Mouse (Mus musculus) liver, embryonic 15.5 days (tissue): ENCODE data around the gene Limk1. TPM values are rescaled to one million over a fixed set of nuclear protein-coding genes. Genes with fewer than 3 reads are reported as not detected.

Experiments
- ATAC-seq: fragments of 200-750 bp; cut with Nextera tagmentation; 2 replicates; pipeline ENCODE4 v1.8.0; 2017; ENCODE audit warnings: moderate number of reproducible peaks, mild to moderate bottlenecking, moderate library complexity; ENCODE audit not compliant: insufficient read depth
- H3K27ac ChIP-seq: fragments of 300-500 bp; sonication (generic); replicated peaks from 2 replicates; pipeline ENCODE4 v1.5.1; 2015; ENCODE audit warnings: mild to moderate bottlenecking, inconsistent platforms
- H3K27me3 ChIP-seq: fragments of 300-500 bp; sonication (generic); 2 replicates; pipeline ENCODE4 v1.6.1; 2015; ENCODE audit warnings: mild to moderate bottlenecking, inconsistent platforms
- H3K36me3 ChIP-seq: fragments of 300-500 bp; sonication (generic); replicated peaks from 2 replicates; pipeline ENCODE4 v1.6.1; 2015; ENCODE audit warnings: moderate library complexity, mild to moderate bottlenecking, inconsistent platforms
- H3K4me1 ChIP-seq: fragments of 300-500 bp; sonication (generic); replicated peaks from 2 replicates; pipeline ENCODE4 v1.6.1; 2015; ENCODE audit warnings: inconsistent platforms
- H3K4me2 ChIP-seq: fragments of 300-500 bp; sonication (generic); 2 replicates; pipeline ENCODE4 v1.6.1; 2015; ENCODE audit warnings: moderate library complexity, mild to moderate bottlenecking, inconsistent platforms
- H3K4me3 ChIP-seq: fragments of 300-500 bp; sonication (generic); replicated peaks from 2 replicates; pipeline ENCODE4 v1.5.1; 2015; ENCODE audit warnings: mild to moderate bottlenecking, inconsistent platforms
- H3K9ac ChIP-seq: fragments of 300-500 bp; sonication (generic); 2 replicates; pipeline ENCODE4 v1.6.1; 2015; ENCODE audit warnings: moderate library complexity, mild to moderate bottlenecking, inconsistent platforms
- H3K9me3 ChIP-seq: fragments of 300-500 bp; sonication (generic); replicated peaks from 2 replicates; pipeline ENCODE4 v1.6.1; 2016; ENCODE audit warnings: inconsistent platforms
- WGBS: fragments of 180-500 bp; shearing (Covaris S2); methylation state at CpG from one replicate; pipeline ENCODE4 v1.1.7; 2015; ENCODE audit warnings: mixed read lengths; ENCODE audit not compliant: insufficient replicate concordance; 5-methylcytosine and 5-hydroxymethylcytosine counted together
- polyA plus RNA-seq: library from polyadenylated mRNA; unstranded; fragments of >200 nt; fragmentation: Nextera tagmentation; extraction: Ambion mirVana; gene quantifications from 2 replicates; pipeline ENCODE4 v1.2.1, GENCODE M21; 2015

Limk1 gene
- polyA plus RNA-seq, 1 experiment from 2014 or later = 0.81 TPM

DNA sequence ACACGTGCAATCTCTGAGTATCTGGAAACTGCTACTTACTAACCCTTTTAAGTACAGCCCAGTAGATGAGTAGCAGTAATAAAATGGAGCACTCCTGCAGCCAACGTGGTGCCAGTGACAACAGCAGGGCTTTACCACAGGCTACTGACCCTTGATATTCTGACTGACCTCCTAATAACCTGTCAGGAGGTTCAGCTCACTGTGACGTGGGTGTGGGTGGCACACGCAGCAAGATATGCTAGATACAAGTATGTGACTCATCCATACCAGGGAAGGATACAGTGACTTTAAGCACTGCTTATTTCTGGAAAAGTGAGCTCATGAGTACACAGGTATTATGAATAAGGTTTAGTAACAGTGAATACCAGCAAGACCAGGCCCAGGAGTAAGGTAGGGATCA, 58.9 kb downstream of the Limk1 start:
- Histone ChIP-seq H3K36me3 (peaks cover 93% of the 10 kb centered on the region), H3K27me3 (no peaks in the 10 kb centered on the region), H3K9ac (no peak overlapping the region), H3K27ac (no peak overlapping the region), H3K9me3 (no peaks in the 10 kb centered on the region), H3K4me2 (no peak overlapping the region), H3K4me1 (0 out of 2 replicates have a peak, but pooled peaks cover 26% of the 10 kb centered on the region), H3K4me3 (no peak overlapping the region)
- no peak for ATAC-seq
- WGBS = 61% methylated on average over 4 of the region's 4 CpGs

DNA sequence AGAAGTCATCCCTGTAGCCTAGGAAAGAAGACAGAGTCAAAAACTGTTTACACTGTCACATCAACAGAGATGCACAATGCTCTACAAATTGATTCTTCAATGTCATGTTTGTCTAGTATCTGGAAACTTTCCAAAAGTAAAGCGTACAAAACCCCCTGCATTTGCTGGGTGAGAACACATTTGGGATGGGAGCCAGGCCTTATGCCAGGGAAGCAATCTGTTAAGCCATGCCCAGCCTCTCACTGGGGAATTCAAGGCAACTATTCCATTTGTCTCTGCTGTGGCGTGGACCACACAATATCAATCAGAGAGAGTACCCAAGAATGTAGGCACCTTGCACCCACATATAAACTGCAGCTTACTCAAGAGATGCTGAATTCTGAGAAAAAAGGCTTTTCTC, 66.3 kb downstream of the Limk1 start:
- WGBS = 79% methylated on average over 2 of the region's 2 CpGs
- H3K4me2 ChIP-seq = no peak overlapping the region

DNA sequence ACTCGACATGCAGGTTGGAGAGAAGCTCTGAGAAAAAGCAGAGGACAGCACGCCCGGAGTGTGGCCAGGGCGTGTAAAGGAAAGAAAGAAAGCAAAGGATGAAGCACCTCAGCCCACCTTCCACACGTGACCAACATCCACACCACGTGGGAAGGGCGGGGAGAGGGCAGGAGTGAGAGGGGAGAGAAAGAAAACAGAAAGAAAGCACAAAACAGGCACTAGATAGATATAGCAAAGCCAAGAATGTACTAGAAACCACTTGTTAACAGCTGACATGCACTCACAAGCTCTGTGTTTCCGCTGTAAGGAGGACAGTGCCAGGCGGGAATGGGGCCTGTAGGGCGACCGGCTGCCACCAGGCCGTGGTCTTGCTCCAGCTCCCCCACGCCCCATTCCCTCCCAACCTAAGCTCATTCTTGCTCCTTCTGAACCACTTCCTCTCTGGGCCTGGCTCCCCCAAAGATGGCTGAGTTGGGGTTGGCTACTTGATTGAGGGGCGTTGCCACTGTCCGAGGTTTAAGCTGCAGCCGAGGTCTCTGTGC, 67.2 kb downstream of the Limk1 start:
- WGBS = 87% methylated on average over 16 of the region's 16 CpGs
- Histone ChIP-seq H3K36me3 (peaks cover 96% of the 10 kb centered on the region), H3K9me3 (no peaks in the 10 kb centered on the region), H3K4me3 (no peak overlapping the region), H3K4me1 (no peaks in the 10 kb centered on the region), H3K27me3 (no peaks in the 10 kb centered on the region), H3K4me2 (no peak overlapping the region), H3K27ac (no peak overlapping the region), H3K9ac (no peak overlapping the region)
- no peak for ATAC-seq

More for the DNA sequence above, 66.3 kb downstream of the Limk1 start:
- Histone ChIP-seq H3K9ac (no peak overlapping the region), H3K9me3 (no peaks in the 10 kb centered on the region), H3K27me3 (no peaks in the 10 kb centered on the region), H3K4me3 (no peak overlapping the region), H3K27ac (no peak overlapping the region), H3K4me1 (no peaks in the 10 kb centered on the region), H3K36me3 (peaks cover 100% of the 10 kb centered on the region)
- no peak for ATAC-seq

DNA sequence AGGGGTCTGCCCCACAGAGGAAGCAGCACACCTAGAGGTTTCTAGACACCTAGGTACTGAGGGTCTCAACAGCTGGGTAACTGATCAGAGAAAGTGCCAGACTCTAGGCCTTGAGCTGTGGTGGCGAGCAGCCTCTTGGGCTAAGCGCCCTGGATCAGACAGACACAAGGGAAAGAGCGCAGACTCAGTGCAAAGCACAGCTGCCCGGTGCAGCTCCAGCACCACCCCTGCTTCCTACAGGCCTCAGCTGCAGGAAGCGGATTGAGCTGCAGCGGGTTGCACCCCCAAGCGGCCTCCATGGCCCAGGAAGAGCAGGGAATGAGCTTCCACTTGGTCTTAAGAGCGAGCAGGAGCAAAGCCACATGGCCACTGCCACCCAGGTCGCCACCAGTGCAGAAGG, 67.9 kb downstream of the Limk1 start:
- Histone ChIP-seq H3K4me1 (peaks cover 3% of the 10 kb centered on the region; the same call in 1 of the 2 replicates), H3K4me3 (no peak overlapping the region), H3K27ac (no peak overlapping the region), H3K9ac (no peak overlapping the region), H3K36me3 (peaks cover 92% of the 10 kb centered on the region), H3K27me3 (no peaks in the 10 kb centered on the region), H3K4me2 (no peak overlapping the region), H3K9me3 (no peaks in the 10 kb centered on the region)
- 92% methylated on average over 9 of the region's 9 CpGs for WGBS
- ATAC-seq = no peak

DNA sequence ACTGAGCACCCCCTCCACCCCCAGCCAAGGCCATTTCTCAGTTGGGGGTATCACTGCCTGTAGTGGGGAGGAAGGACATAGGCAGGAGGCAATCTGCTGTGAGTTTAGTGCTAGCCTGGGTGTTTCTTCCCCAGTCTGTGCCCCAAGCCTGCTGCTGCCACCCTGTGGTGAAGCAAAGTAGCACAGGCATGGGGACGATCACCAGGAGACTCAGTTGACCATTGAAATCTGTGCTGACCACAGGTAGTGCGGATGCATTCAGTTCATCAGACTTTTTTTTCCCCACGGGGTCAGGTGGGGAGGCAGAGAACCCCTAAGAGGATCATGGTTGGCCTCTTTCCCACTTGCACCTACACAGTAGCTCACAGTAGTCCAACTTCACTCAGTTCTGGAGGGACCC, 71.3 kb downstream of the Limk1 start:
- H3K27ac ChIP-seq = no peak overlapping the region
- no peak overlapping the region for H3K9ac ChIP-seq
- no peak overlapping the region for H3K4me2 ChIP-seq
- H3K4me1 ChIP-seq = peaks cover 8% of the 10 kb centered on the region
- H3K27me3 ChIP-seq = no peaks in the 10 kb centered on the region
- peaks cover 58% of the 10 kb centered on the region for H3K36me3 ChIP-seq
- no peaks in the 10 kb centered on the region for H3K9me3 ChIP-seq
- 23% methylated on average over 3 of the region's 3 CpGs for WGBS
- 0 out of 2 replicates have a peak, but pooled peaks have one; percentile 16 for ATAC-seq
- H3K4me3 ChIP-seq = no peak overlapping the region

DNA sequence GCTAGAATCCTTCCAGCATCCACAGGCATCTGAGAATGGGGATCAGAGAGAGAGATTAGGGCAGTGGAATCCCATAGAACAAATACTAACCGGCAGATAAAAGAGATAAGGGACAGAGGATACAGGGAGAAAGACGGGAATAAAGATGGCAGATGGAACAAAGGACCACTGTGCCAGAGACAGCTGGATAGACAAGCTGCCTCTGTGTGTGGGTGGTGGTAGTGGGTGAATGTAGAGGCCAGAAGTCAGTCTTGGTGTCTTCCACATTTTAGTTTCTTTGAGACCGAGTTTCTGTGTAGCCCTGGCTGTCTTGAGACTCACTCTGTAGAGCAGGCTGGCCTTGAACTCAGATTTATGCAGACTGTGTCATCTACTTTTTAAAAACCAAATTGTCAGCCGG, 72.6 kb downstream of the Limk1 start:
- Histone ChIP-seq H3K9ac (no peak overlapping the region), H3K4me1 (peaks cover 8% of the 10 kb centered on the region), H3K27ac (no peak overlapping the region), H3K4me3 (no peak overlapping the region), H3K36me3 (peaks cover 46% of the 10 kb centered on the region), H3K27me3 (no peaks in the 10 kb centered on the region), H3K4me2 (no peak overlapping the region), H3K9me3 (no peaks in the 10 kb centered on the region)
- no peak for ATAC-seq
- WGBS = 65% methylated on average over 4 of the region's 4 CpGs

DNA sequence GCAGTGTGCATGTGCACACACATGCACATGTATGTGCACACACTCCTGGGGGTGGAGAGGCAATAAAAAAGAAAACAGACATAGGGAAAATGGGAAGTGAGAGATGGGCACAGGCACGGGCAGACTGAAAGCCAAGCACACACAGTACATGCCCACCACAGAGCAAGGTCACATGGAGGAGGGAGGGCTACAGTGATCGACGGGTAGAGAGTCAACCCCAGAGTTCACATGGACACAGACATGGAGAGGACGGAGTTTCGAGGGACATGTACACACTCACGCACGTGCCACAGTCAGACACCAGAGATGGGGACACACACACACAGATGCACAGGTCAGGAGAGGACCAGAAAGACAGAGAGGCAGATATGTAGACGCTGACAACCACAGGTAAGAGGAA, 73.0 kb downstream of the Limk1 start:
- WGBS = 71% methylated on average over 8 of the region's 8 CpGs
- ATAC-seq = no peak
- no peak overlapping the region for H3K4me3 ChIP-seq
- no peak overlapping the region for H3K4me2 ChIP-seq
- H3K9ac ChIP-seq = no peak overlapping the region
- H3K4me1 ChIP-seq = peaks cover 8% of the 10 kb centered on the region
- no peak overlapping the region for H3K27ac ChIP-seq
- H3K36me3 ChIP-seq = peaks cover 42% of the 10 kb centered on the region
- no peaks in the 10 kb centered on the region for H3K27me3 ChIP-seq
- no peaks in the 10 kb centered on the region for H3K9me3 ChIP-seq

DNA sequence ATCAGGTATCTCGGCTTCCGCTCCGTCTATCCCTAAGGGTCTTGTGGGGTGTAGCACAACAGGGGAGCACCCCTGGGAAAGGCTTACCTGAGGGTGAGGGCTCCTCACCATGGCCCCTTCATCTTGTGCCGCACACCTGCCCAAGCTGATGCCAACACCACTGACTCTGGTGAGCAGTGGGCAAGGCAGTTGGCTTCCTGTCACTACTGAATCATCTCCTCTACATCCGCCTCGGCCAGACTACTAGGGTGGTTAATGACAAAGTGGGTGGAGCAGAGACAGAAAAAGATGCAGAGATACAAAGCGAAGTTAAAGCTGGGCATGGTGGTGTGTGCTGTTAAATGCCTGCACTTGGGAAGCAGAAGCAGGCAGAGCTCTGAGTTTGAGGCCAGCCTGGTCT, 73.6 kb downstream of the Limk1 start, which contains the start of gene Lat2:
Gene Lat2 (minus strand): TSS at position 224 of the 400 bp plus-strand sequence.
- Histone ChIP-seq H3K9ac (no peak within 1 kb of the TSS), H3K27me3 (no peaks in the 10 kb centered on the region), H3K27ac (no peak within 1 kb of the TSS), H3K9me3 (no peaks in the 10 kb centered on the region), H3K4me2 (no peak within 1 kb of the TSS), H3K4me1 (peaks cover 8% of the 10 kb centered on the region), H3K36me3 (peaks cover 36% of the 10 kb centered on the region), H3K4me3 (no peak within 1 kb of the TSS)
- no peak for ATAC-seq
- 59% methylated on average over 7 of the region's 7 CpGs for WGBS

DNA sequence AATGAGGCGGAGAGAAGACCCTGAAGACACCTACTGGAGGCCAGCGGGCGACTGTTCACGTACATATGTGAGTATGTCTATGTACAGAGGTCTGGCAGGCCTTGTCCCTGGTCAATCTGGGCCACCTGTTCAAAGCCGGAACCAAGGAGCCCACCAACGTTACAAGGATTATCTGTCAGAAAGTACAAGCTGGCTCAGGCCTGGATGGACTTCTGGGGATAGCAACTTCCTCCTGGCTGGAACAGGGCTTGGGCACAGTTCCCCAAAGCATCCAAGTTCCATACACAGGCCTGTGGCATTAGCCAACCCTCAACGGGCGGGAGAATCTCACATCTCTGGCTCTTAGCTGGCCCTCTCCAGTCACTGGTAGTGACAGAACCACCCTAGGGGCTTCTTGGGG, 74.1 kb downstream of the Limk1 start:
- no peak overlapping the region for H3K27ac ChIP-seq
- no peak overlapping the region for H3K4me3 ChIP-seq
- H3K36me3 ChIP-seq = peaks cover 31% of the 10 kb centered on the region
- peaks cover 8% of the 10 kb centered on the region for H3K4me1 ChIP-seq
- no peak overlapping the region for H3K9ac ChIP-seq
- H3K9me3 ChIP-seq = no peaks in the 10 kb centered on the region
- 73% methylated on average over 8 of the region's 8 CpGs for WGBS
- ATAC-seq = no peak
- H3K4me2 ChIP-seq = no peak overlapping the region
- H3K27me3 ChIP-seq = no peaks in the 10 kb centered on the region

DNA sequence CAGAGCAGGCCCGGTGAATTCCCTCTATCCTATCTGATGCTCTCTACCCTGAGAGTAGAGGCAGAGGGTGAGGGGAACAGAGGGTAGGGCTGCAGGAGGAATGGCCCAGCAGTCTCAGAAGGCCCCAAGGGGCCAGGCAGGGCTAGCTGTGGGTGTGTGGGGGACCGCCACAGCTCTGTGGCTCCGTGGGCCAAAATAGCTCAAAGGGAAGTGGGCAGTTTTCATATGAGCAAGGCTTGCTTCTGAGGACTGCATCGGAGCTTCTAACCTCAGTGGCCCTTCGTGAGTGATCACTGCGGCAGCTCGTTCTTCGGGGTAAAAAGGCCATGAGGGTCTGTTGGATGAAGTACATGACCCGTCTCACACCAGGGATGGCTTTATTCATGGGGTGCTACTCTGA, 74.7 kb downstream of the Limk1 start:
- WGBS = 56% methylated on average over 9 of the region's 9 CpGs
- Histone ChIP-seq H3K4me1 (peaks cover 8% of the 10 kb centered on the region), H3K9ac (no peak overlapping the region), H3K4me3 (no peak overlapping the region), H3K4me2 (no peak overlapping the region), H3K27ac (0 out of 2 replicates have a peak overlapping the region, but pooled peaks have one; percentile 33), H3K9me3 (no peaks in the 10 kb centered on the region), H3K36me3 (peaks cover 25% of the 10 kb centered on the region), H3K27me3 (no peaks in the 10 kb centered on the region)
- ATAC-seq = no peak

DNA sequence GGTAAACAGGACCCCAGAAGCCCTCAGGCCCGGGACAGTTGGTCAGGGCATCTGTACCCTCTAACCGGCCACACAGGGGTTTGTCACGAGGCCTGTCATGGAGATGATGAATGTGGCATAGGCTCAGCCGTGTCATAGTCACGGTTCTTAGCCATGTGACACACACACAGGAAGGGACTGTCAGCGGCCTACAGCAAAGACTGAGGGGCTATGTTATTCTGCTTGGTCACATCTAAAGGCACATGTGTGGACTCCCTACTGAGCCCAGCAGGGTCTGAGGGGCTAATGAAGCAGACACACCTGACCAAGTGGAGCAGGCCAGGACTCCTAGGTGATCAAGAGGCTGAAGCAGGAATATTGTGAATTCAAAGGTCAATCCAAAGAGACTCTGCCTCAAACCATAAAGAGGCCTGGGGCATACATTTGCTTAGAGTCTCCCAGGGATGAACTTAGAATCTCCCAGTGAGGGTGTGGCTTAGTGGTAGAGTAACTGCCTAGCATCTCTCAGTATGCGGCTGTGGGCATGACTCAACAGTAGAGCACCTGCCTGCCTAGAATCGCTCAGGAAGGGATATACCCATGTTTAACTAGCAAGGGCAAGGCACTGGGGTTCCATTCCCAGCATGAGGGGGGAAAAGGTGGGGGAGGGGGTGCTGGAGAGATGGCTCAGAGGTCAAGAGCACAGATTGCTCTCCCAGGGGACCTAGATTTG, 76.4 kb downstream of the Limk1 start:
- H3K4me2 ChIP-seq = no peak overlapping the region
- H3K36me3 ChIP-seq = peaks cover 8% of the 10 kb centered on the region
- peaks cover 8% of the 10 kb centered on the region for H3K4me1 ChIP-seq
- no peaks in the 10 kb centered on the region for H3K27me3 ChIP-seq
- 24% methylated on average over 8 of the region's 8 CpGs for WGBS
- ATAC-seq = no peak
- no peak overlapping the region for H3K27ac ChIP-seq
- H3K9ac ChIP-seq = no peak overlapping the region
- H3K9me3 ChIP-seq = no peaks in the 10 kb centered on the region
- H3K4me3 ChIP-seq = no peak overlapping the region
